Mouse (Mus musculus): ENCODE results near the gene Gm10037. TPM values are rescaled to one million over a fixed set of nuclear protein-coding genes. Genes with fewer than 3 reads are reported as not detected.
"Not testable (repeated sequence)": the region's sequence is repeated elsewhere in the genome, so short reads cannot be mapped to it uniquely, and the experiment has no call there.

Gene Gm10037
- 1 to 10 TPM; 6.0 to 6.5 TPM for total RNA-seq (2021)
- long read RNA-seq, experiment 1, result 0 reads
- long read RNA-seq, experiment 2, partial matches to known transcripts, result 0 of 5 reads
- long read RNA-seq, experiment 2, other reads (novel, unspliced or antisense), result 4 of 5 reads

DNA sequence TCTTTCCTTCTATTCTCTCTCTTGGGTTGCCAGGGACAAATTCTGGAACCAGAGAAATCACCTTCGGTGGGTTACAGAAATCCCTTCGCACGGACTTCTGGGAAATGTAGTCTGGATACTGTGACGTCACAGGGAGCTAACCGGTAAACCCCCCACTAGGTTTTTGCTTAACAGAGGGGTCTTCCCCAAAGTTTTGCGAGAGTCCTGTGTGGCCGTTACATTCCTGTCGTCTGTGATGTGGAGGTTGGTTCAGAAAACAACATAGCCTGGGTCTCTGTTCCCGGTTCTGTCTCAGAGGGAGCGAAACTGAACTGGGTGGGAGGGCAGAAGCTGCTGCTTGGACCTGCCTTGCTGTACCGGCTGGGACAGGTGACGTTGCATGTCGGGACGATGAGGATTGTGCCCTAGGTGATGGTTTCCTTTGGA is at the start of gene Gm10037:
TSS of gene Gm10037 (plus strand) at position 196 of the 426 bp plus-strand sequence.
- peak; percentile 60 to 77 for DNase-seq (ENCODE audit: low spot score in 2 of 2)

DNA sequence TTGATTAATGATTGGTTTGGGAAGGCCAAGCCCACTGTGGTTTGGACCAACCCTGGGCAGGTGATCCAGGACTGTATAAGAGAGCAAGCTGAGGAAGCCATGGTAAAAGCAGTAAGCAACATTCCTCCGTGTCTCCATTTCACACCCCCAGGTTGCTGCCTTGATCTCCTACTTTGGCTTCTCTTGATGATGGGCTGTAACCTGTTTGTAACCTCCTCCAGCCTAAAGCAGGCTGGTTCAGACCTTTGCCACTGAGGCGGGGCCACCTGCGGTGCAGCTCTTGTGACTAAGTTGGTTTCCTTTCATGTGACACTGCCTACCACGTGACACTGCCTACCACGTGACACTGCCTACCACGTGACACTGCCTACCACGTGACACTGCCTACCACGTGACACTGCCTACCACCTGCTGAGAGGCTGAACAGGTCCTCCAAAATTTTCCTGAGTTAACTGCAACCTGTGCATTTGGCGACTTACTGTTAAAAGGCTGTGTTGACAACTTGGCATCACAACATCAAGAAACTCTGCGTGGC is 38.9 kb upstream of the Gm10037 start:
- no peak for DNase-seq (ENCODE audit: low spot score in 2 of 2)

DNA sequence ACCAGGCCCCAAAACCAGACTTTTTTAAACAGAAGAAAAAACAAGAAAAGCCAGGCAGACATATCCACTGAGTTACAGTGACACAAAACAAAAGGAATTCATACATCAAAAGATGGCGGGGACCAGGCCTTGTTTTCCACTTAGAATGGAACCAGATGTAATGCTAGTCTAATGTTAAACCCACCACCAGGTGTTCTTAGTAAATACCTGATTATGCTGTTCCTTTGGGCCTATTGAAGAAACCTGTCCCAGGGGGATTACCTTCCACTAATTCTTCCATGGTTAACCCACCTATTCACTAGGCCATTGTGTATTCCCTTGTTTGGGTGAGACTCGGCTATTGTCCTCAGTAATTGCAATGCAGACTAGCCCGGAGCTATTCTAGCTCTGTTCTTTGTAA is 32.3 kb upstream of the Gm10037 start:
- DNase-seq (ENCODE audit: low spot score in 2 of 2), result no peak

DNA sequence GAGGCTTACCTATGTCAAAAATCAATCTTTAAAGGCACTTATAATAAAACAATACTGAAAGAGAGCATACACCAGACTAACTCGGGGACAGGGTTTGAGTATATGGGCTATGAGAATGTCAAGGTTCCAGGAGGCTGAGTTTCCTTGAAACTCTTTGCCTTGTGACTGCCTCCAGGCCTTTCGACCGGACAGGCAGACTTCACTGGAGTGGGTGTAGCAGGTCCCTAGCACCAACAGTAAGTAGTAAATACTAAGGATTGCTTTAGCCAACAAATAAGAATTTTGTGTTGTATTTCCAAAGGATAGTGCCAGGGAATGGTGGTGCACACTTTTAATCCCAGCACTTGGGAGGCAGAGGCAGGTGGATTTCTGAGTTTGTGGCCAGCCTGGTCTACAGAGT is 31.8 kb upstream of the Gm10037 start:
- DNase-seq (ENCODE audit: low spot score in 2 of 2), result not testable (repeated sequence)

DNA sequence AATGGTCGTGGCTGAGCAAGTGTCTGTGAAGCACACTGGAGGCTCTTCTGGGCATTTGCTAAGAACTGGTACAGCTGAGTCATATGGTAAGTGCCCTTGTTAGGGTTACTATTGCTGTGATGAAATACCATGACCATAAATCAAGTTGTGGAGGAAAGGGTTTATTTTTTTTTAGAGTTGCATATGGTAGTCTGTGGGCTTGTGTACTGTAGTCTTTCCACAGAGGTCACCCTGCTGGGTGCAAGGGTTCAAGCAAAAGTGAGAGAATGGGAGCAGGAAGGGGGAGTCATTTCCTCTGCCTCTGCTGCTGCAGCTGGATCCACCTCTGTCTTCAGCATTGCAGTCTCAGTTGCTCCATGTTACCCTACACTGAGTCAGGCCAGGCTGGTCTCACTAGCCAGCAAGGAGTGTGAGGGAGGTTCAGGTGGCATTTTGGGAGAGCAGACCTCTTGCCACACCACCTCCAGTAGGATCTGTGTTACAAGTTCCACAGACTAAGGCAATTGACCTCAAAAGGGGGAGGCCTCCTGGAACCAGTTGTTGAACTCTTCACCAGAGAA is 19.2 kb upstream of the Gm10037 start:
- no peak for DNase-seq (ENCODE audit: low spot score in 2 of 2)

DNA sequence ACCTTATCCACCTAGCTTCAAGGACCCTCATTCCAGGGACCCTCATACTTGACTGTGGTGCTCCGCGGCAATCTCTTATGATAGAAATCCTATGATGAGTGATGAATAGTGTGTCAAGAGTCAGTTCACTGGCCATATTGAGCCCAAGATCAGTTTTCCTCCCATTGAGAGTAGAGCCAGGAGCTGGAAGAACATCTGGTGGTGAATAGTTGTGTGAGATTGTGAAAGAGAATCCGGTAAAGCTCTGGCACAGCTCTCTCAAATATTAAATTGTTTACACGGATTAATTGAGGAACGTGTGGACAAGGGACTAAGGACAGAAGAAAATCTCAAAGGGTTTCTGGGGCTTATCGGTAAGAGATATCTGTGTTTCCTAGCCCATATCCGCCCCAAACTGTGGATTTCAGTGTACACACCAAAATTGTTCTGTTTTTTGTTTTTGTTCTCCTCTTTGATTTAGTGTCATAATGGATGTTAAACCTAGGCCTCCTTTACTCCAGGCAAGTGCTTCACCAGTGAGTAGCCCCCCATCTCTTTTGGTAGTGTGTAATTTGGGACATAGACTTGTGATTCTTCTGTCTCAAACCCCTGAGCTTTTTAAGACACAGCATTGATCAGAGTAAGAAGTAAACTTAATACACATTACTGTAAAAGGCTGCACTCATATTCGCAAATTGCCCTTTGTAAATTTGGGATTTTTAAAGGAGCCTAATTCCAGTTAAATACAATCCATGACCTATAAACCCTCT is 17.8 kb upstream of the Gm10037 start:
- no peak for DNase-seq (ENCODE audit: low spot score in 2 of 2)

DNA sequence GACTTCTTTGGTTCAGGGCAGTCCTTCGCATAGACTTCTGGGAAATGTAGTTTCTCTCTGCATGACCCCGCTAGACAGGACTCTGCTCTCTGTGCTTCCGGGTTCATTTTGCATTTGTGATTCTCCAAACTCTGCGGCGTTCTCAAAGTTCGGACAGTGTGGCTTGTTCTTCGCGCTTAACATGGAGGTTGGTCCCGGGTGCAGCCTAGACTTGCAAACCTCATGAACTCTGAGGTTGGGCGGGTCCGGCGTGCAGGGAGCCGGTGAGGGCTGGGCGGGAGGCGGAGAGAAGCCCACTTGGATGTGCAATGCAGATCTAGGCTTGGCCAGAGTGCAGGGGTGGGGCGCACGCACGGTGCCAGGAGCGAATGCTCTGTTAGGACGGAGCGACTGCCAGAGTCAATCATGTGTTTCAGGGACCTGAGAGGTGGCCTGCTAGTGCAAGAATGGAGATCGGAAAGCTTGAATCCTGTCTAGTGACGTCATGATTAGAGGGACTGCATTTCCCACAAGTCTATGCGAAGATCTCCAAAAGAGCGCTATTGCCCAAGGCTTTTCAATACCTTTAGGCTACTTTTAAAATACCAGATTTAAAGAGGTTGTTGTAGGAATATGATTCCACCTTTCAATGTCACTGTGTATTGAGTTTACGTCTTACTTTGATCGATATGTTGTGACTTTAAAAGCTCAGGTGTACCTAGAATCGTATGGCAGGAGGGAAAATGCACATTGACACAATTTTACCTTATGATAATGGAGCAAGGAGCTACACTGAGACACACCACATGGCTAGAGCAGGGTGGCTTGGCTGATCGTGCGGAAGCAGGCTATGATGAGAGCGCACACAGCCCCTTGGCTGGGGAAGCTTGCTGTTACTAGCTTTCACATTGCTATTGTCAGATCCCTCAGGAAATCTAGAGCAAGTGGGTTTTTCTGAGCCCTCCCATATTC is 16.9 kb upstream of the Gm10037 start, which contains the start of gene Zfp273:
TSS of gene Zfp273 (plus strand) at position 31 of the 951 bp plus-strand sequence.
- DNase-seq (ENCODE audit: low spot score in 2 of 2), result peak; percentile 83 to 87

DNA sequence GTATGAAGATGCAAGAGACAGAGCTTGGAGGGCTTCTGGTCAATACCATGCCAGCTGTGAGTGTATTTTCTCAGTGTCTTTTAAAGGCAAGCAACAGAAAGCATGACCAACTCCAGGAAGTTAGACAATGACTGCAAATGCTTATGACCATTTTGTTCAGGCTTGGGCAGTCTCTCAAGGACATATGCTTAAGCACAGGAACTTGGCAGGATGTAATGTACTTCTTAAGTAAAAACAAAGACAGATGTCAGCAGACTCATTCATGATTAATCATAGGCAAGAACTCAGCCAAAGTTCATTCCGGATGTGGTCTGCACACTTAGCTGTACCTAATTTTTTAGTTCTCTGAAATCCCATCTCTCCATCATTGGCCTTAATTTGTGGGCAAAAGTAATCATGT is 12.3 kb upstream of the Gm10037 start:
- DNase-seq (ENCODE audit: low spot score in 2 of 2), result peak in 1 of 2 experiments; percentile 29

DNA sequence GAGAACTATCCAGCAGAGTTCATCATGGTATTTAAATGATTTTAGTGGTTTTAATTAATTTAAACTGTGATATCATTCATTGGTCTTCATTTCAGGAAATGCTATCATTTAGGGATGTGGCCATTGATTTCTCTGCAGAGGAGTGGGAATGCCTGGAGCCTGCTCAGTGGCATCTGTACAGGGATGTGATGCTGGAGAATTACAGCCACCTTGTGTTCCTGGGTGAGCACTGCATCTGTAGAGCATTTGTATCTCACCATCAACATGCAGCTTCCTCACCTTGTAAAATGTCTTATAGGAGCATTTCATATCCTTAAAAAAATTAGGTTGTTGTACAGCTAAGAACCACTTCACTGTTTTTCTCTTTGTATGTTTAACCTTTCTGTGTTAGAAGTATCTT is 2.2 kb downstream of the Gm10037 start:
- not testable (repeated sequence) for DNase-seq (ENCODE audit: low spot score in 2 of 2)

DNA sequence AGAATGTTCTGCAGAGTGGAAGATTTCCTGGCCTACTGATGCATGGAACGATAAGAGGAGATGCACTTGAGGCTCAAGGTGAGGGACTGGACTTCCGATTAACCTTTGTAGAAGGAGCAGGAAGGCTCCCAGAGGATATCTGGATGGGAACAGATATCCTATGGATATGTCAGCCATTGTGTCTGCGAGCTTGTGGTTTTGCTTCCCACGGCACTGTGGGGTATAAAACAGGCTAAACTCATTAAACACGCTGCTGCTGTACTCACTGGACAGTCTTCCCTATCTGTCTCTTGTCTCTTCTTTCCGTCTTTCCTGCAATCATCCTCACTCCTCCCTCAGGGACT is 12.8 kb downstream of the Gm10037 start:
- no peak for DNase-seq (ENCODE audit: low spot score in 2 of 2)

DNA sequence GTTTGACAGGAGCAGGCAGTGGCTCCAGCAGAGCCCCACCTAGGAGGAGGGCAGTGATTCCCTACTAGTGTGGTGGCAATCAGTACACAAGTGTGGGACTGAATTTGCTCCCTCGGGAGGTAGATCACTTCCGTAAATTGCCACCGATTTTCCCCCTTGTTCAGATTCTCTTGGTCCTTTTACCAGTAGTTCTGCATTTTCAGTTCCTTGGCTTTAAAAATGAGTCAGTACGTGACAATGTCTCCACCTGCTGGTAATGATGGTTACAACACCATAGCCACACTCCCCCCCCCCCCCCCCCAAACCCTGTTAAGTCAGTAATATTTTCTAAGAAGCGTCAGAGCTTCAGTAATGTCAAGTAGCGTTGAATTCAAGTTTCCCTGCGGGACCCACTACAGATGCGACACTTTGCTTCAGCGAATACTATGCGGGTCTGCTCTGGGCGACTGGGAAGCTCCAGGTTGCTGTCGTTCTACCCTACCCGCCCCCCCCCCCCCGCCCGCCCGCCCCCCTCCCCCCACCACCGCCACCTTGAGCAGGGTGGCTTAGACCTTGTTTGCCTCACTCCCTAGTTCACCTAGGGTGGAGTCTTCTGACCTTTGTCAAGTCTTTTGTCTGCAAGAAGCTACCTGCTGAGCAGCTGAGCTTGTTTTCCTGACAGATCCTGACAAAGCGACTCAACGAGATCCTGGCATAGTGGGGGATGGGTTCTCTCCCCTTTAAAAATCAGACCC is 13.4 kb downstream of the Gm10037 start:
- peak; percentile 63 to 72 for DNase-seq (ENCODE audit: low spot score in 2 of 2)

DNA sequence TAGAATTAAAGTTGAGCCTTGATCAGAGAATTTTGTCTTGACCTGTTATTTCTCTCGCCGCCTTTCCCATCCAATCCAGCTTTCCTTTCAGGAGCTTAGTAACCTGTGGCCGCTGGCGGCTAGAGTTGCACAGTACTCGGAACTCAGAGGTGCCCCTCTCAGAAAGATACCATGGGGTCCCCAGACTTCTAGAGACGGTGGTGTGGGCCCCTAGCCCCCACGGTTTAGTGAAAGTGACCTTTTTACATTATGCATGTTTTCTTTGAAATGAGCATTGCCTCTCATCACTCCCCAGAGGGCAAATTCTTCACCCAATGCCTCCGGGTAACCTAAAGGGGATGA is 13.9 kb downstream of the Gm10037 start:
- no peak for DNase-seq (ENCODE audit: low spot score in 2 of 2)

DNA sequence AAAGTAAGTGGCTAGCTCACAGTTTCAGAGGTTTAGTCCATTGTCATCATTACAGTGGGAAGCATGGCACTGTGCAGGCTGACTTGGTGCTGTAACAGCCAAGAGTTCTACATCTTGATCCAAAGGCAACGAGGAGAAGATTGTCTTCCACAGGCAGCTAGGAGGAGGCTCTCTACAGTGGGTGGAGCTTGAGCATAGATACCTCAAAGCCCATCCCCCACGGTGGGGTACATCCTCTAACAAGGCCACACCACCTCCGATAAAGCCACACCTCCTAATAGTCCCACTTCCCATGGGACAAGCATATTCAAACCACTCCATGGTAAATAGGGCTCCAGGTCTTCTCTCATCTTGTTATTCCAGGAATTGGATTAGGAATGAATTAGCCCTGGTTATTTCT is 19.5 kb downstream of the Gm10037 start:
- no peak for DNase-seq (ENCODE audit: low spot score in 2 of 2)

DNA sequence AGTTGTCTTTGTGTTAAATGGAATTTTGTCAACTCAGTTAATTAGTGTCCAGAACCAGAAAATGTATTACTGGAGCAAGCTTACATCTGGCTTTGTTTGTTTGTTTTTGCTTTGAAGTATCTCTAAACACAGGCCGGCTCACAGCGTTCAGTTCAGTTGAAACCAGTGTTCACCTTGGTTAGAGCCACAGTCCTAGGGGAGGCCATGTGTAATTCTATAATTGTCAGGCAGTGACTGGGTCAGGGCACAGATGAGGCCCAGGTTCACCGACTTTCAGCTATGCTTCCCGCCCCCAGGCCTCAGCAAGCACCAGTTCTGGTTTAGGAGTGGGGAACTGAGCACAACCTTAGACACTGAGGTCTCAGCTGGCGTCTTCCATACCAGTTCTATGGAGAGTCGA is 22.2 kb downstream of the Gm10037 start:
- DNase-seq (ENCODE audit: low spot score in 2 of 2), result no peak

DNA sequence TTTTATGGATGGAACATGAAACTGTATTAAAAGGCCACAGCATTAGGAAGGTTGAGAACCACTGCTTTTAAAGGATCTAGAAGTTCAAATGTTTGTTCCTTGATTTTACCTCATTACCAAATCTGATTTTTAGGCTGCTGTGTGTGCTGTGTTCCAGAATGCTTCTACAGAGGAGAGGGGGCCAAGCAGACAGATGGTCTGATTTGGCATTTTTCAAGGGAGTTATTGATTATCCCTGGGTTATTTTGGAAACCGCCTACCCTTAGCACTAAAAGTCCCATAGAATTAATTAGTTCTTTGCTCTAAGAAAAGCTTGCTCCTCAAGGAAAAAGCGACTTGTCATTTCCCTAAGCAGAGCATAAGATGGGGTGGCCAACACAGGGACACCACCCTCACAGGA is 23.1 kb downstream of the Gm10037 start:
- peak in 1 of 2 experiments; percentile 64 for DNase-seq (ENCODE audit: low spot score in 2 of 2)

DNA sequence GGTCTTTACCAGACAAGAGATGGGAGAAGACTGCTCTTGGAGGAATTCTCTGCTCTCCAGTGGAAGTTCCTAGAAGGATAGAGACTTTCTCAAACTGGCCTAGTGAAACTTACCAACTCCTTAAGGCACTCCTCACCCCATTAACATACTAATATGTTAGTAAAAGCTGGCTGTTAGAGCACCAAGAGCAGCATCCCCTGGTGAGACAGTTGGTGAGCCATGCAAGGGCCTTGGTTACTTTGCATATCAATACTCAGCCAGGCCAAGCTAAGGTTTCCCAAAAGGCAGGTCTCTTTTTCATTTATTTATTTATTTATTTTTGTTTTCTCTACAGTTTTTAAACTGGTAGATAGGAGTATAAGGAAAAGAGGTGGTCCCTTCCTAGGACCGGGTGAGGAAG is 26.4 kb downstream of the Gm10037 start:
- DNase-seq (ENCODE audit: low spot score in 2 of 2), result no peak

DNA sequence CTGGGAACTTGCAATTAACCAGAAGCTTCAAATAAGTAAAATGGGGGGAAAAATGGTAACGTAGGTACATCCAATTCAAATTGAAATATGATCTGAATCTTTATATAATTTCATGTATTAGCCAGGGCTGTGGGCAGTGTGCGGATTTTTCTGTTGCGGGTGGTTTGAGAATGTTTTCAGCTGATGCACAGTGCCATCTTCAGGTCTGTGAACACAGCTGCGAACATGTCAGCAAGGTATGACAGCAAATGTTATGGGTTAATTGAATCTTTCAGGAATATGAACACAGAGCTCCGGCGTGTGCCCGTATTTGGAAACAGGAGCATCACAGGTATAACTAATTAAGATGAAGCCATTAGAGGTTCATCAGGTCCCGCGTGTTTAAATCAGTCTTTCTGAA is 31.6 kb downstream of the Gm10037 start:
- no peak for DNase-seq (ENCODE audit: low spot score in 2 of 2)

DNA sequence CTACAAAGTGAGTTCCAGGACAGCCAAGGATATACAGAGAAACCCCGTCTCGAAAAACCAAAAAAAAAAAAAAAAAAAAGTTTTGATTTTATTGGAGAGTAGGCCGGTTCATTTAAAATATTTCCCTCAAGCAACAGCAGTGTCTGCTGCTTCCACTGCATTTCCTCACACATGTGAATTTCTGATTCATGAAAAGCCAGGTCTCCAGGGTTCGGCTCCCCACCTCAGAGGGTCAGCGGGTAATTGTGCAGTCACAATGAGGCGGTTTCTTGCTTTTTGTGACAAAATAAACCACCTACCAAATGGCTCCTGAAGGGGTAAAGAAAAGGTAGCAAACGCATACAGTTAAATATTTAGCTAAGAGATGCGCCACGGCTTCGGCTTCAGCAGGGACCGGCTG is 32.1 kb downstream of the Gm10037 start, which contains the start of gene BC048507:
TSS of gene BC048507 (plus strand) at position 301 of the 400 bp plus-strand sequence.
- no peak for DNase-seq (ENCODE audit: low spot score in 2 of 2)

DNA sequence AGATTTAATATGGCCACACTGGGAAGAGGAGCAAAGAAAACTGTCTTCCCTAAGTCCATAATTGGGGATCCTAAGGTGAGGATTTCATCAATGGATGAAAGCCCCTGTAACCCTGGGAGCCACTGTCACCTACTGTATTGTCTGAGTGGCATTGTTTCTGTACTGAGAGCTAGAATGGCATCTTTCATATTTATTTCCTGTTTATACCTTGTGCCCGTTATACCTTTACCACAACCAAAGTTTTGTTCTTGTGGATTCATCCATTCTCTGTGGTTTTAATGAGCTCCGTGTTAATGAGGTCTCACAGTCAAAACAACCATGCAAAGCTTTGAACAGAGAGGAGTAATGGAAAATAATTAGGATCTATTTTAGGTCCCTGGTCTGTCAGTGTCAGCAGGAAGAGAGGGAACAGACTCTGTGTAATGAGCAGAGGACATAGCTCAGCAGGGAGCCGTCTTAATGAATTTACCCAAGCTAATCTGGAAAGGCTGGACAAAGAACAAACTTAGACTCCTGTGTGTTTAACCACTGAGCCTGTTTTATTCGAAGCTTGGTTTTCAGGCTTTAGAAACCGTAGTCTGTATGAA is 34.0 kb downstream of the Gm10037 start:
- no peak for DNase-seq (ENCODE audit: low spot score in 2 of 2)

DNA sequence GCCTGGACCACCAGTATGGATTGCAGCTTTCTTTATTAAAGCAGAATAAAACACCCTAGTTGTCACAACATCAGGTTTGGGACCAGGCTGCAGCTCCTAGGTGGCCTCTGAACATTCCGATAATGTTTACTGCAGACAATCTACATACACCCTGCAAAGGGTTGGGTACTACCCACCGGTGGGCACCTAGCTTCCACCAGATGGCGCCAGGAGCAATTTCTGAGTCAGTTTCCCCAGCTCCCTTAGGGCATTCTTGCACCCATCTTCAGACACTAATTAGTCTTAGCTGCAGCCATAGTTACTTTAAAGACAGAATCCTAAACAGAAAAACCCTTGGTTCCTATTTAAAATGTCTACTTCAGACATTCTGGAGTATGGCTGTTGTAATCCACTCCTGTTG is 37.0 kb downstream of the Gm10037 start:
- DNase-seq (ENCODE audit: low spot score in 2 of 2), result no peak
